Mouse (Mus musculus) stomach, embryonic 15.5 days (tissue): ENCODE data around the gene Gm20388. TPM values are rescaled to one million over a fixed set of nuclear protein-coding genes. Genes with fewer than 3 reads are reported as not detected.
"Not testable (repeated sequence)": the region's sequence is repeated elsewhere in the genome, so short reads cannot be mapped to it uniquely, and the experiment has no call there.

Experiments
- ATAC-seq: fragments of 200-750 bp; cut with Nextera tagmentation; 2 replicates; pipeline ENCODE4 v1.8.0; 2017; ENCODE audit warnings: low read depth, moderate number of reproducible peaks, moderate TSS enrichment; ENCODE audit not compliant: insufficient read depth, low FRiP score
- H3K27ac ChIP-seq: fragments of 300-500 bp; sonication (generic); 2 replicates; pipeline ENCODE4 v1.5.1; 2015; ENCODE audit warnings: mild to moderate bottlenecking, inconsistent platforms
- H3K27me3 ChIP-seq: fragments of 300-500 bp; sonication (generic); replicated peaks from 2 replicates; pipeline ENCODE4 v1.6.1; 2015; ENCODE audit warnings: inconsistent platforms
- H3K36me3 ChIP-seq: fragments of 300-500 bp; sonication (generic); 2 replicates; pipeline ENCODE4 v1.6.1; 2015; ENCODE audit warnings: inconsistent platforms
- H3K4me1 ChIP-seq: fragments of 300-500 bp; sonication (generic); 2 replicates; pipeline ENCODE4 v1.6.1; 2015; ENCODE audit warnings: inconsistent platforms
- H3K4me2 ChIP-seq: fragments of 300-500 bp; sonication (generic); 2 replicates; pipeline ENCODE4 v1.6.1; 2015; ENCODE audit warnings: mild to moderate bottlenecking, inconsistent platforms
- H3K4me3 ChIP-seq: fragments of 300-500 bp; sonication (generic); replicated peaks from 2 replicates; pipeline ENCODE4 v1.5.1; 2015; ENCODE audit warnings: inconsistent platforms
- H3K9ac ChIP-seq: fragments of 300-500 bp; sonication (generic); 2 replicates; pipeline ENCODE4 v1.6.1; 2015; ENCODE audit warnings: inconsistent platforms
- H3K9me3 ChIP-seq: fragments of 300-500 bp; sonication (generic); 2 replicates; pipeline ENCODE4 v1.6.1; 2016; ENCODE audit warnings: inconsistent platforms
- WGBS: fragments of 180-500 bp; shearing (Covaris S2); methylation state at CpG from one replicate; pipeline ENCODE4 v1.1.7; 2015; 5-methylcytosine and 5-hydroxymethylcytosine counted together
- polyA plus RNA-seq: library from polyadenylated mRNA; unstranded; fragments of >200 nt; fragmentation: Nextera tagmentation; extraction: Ambion mirVana; gene quantifications from 2 replicates; pipeline ENCODE4 v1.2.1, GENCODE M21; 2015

Gm20388 gene
- polyA plus RNA-seq, 1 experiment from 2014 or later, result not detected

- H3K4me2 ChIP-seq, result peak within 1 kb of the TSS; percentile 100
- H3K4me3 ChIP-seq, result peak within 1 kb of the TSS; percentile 63
- no peaks in the 10 kb centered on the region for H3K36me3 ChIP-seq
- no peaks in the 10 kb centered on the region for H3K9me3 ChIP-seq
- under 1% methylated on average over 56 of the region's 63 CpGs for WGBS
- no peak within 1 kb of the TSS for H3K27ac ChIP-seq
- ATAC-seq, result no peak
- peaks cover 38% of the 10 kb centered on the region for H3K27me3 ChIP-seq
- H3K4me1 ChIP-seq, result peaks cover 20% of the 10 kb centered on the region
- H3K9ac ChIP-seq, result peak within 1 kb of the TSS; percentile 16; the same call in 1 of the 2 replicates
Measured at GRCm38 (mm10) chr8:123514781-123515539, 3604.3 kb downstream of the Gm20388 start, which contains the start of gene Dbndd1. Gene Dbndd1 (minus strand): TSS chr8:123515463.

GRCm38 (mm10) chr8:123515540-123515897, 3604.9 kb downstream of the Gm20388 start:
- Histone ChIP-seq H3K4me1 (peaks cover 20% of the 10 kb centered on the region), H3K4me3 (peak overlapping the region; percentile 63), H3K4me2 (peak overlapping the region; percentile 100), H3K9ac (no peak overlapping the region), H3K27me3 (peaks cover 38% of the 10 kb centered on the region), H3K27ac (no peak overlapping the region), H3K9me3 (no peaks in the 10 kb centered on the region), H3K36me3 (no peaks in the 10 kb centered on the region)
- WGBS, result 2% methylated on average over 11 of the region's 11 CpGs
- no peak for ATAC-seq

- 38% methylated on average over 2 of the region's 2 CpGs for WGBS
- Histone ChIP-seq H3K9me3 (no peaks in the 10 kb centered on the region), H3K4me2 (no peak overlapping the region), H3K4me1 (peaks cover 20% of the 10 kb centered on the region), H3K4me3 (no peak overlapping the region), H3K27ac (no peak overlapping the region), H3K36me3 (no peaks in the 10 kb centered on the region), H3K9ac (no peak overlapping the region), H3K27me3 (peaks cover 38% of the 10 kb centered on the region)
- ATAC-seq, result no peak
Measured at GRCm38 (mm10) chr8:123516596-123516995, 3606.0 kb downstream of the Gm20388 start.

- Histone ChIP-seq H3K9ac (no peak overlapping the region), H3K4me3 (peak overlapping the region; percentile 88), H3K27me3 (peaks cover 29% of the 10 kb centered on the region), H3K4me2 (peak overlapping the region; percentile 52), H3K27ac (no peak overlapping the region), H3K4me1 (peaks cover 20% of the 10 kb centered on the region), H3K9me3 (no peaks in the 10 kb centered on the region), H3K36me3 (no peaks in the 10 kb centered on the region)
- WGBS, result 33% methylated on average over 10 of the region's 10 CpGs
- no peak for ATAC-seq
Measured at GRCm38 (mm10) chr8:123518172-123518571, 3607.5 kb downstream of the Gm20388 start.

GRCm38 (mm10) chr8:123518667-123519066, 3608.0 kb downstream of the Gm20388 start, which contains the start of gene Gas8:
Gene Gas8 (plus strand): TSS chr8:123518834.
- Histone ChIP-seq H3K27me3 (peaks cover 24% of the 10 kb centered on the region), H3K27ac (no peak within 1 kb of the TSS), H3K4me1 (peaks cover 20% of the 10 kb centered on the region), H3K4me3 (peak within 1 kb of the TSS; percentile 88), H3K9ac (peak within 1 kb of the TSS; percentile 69), H3K36me3 (no peaks in the 10 kb centered on the region), H3K9me3 (no peaks in the 10 kb centered on the region), H3K4me2 (peak within 1 kb of the TSS; percentile 89)
- ATAC-seq, result peak; percentile 91
- 0% methylated on average over 20 of the region's 20 CpGs for WGBS

GRCm38 (mm10) chr8:123520048-123520447, 3609.4 kb downstream of the Gm20388 start:
- Histone ChIP-seq H3K36me3 (peaks cover 11% of the 10 kb centered on the region; the same call in 1 of the 2 replicates), H3K4me1 (peaks cover 12% of the 10 kb centered on the region), H3K27me3 (peaks cover 11% of the 10 kb centered on the region)
- not testable (repeated sequence) for H3K4me3 ChIP-seq, H3K9ac ChIP-seq, H3K9me3 ChIP-seq, ATAC-seq, H3K4me2 ChIP-seq, H3K27ac ChIP-seq
- WGBS, result 86% methylated on average over 1 of the region's 1 CpGs

GRCm38 (mm10) chr8:123527720-123528489, 3617.3 kb downstream of the Gm20388 start:
- Histone ChIP-seq H3K36me3 (peaks cover 56% of the 10 kb centered on the region), H3K4me3 (no peak overlapping the region), H3K4me2 (no peak overlapping the region), H3K27ac (no peak overlapping the region), H3K4me1 (no peaks in the 10 kb centered on the region), H3K9me3 (no peaks in the 10 kb centered on the region), H3K27me3 (no peaks in the 10 kb centered on the region), H3K9ac (no peak overlapping the region)
- no peak for ATAC-seq
- WGBS, result 88% methylated on average over 25 of the region's 25 CpGs

GRCm38 (mm10) chr8:123536242-123536989, 3625.8 kb downstream of the Gm20388 start:
- Histone ChIP-seq H3K36me3 (peaks cover 38% of the 10 kb centered on the region), H3K4me1 (no peaks in the 10 kb centered on the region), H3K27ac (no peak overlapping the region), H3K27me3 (peaks cover 10% of the 10 kb centered on the region; the same call in 1 of the 2 replicates), H3K4me2 (no peak overlapping the region), H3K9me3 (no peaks in the 10 kb centered on the region), H3K9ac (no peak overlapping the region), H3K4me3 (no peak overlapping the region)
- no peak for ATAC-seq
- WGBS, result 87% methylated on average over 9 of the region's 9 CpGs

- Histone ChIP-seq H3K4me1 (no peaks in the 10 kb centered on the region), H3K36me3 (peaks cover 32% of the 10 kb centered on the region), H3K4me3 (no peak overlapping the region), H3K4me2 (no peak overlapping the region), H3K27ac (no peak overlapping the region), H3K9me3 (no peaks in the 10 kb centered on the region), H3K27me3 (peaks cover 10% of the 10 kb centered on the region; the same call in 1 of the 2 replicates), H3K9ac (no peak overlapping the region)
- ATAC-seq, result no peak
- WGBS, result 37% methylated on average over 6 of the region's 10 CpGs
Measured at GRCm38 (mm10) chr8:123536990-123537380, 3626.3 kb downstream of the Gm20388 start.

GRCm38 (mm10) chr8:123537641-123538040, 3627.0 kb downstream of the Gm20388 start:
- not testable (repeated sequence) for H3K4me1 ChIP-seq, H3K9me3 ChIP-seq, H3K9ac ChIP-seq, H3K4me2 ChIP-seq, ATAC-seq, H3K4me3 ChIP-seq, H3K27ac ChIP-seq
- WGBS, result 69% methylated on average over 6 of the region's 14 CpGs
- Histone ChIP-seq H3K27me3 (peaks cover 10% of the 10 kb centered on the region; the same call in 1 of the 2 replicates), H3K36me3 (peaks cover 26% of the 10 kb centered on the region)

GRCm38 (mm10) chr8:123564221-123564620, 3653.6 kb downstream of the Gm20388 start:
- not testable (repeated sequence) for H3K27ac ChIP-seq, H3K4me2 ChIP-seq, H3K27me3 ChIP-seq, ATAC-seq, H3K9me3 ChIP-seq, H3K4me3 ChIP-seq, H3K9ac ChIP-seq, H3K36me3 ChIP-seq, H3K4me1 ChIP-seq
- WGBS, result no CpG with 5 or more reads among the region's 45 CpGs
